Mouse (Mus musculus) left cerebral cortex, postnatal 10 days (tissue): ENCODE data around the gene Fgf18. TPM values are rescaled to one million over a fixed set of nuclear protein-coding genes. Genes with fewer than 3 reads are reported as not detected.

Experiments
- DNase-seq, 2 experiments: peaks; one replicate each; pipeline ENCODE4 v3.0.0; 2021 to 2022; ENCODE audit warnings: low spot score in 2 of 2, mixed read lengths in 1 of 2; ENCODE audit errors: extremely low spot score in 1 of 2
- intact Hi-C: fragments of 180-260 bp; cut with DNase I; formaldehyde crosslinking; loops from one replicate; pipeline ENCODE4 v1.15.1; 2025
- total RNA-seq, 2 experiments: library from RNA; stranded (reverse); gene quantifications; 2 replicates each; pipeline ENCODE4 v1.2.3; 2021

Fgf18 gene
- 1 to 10 TPM; 5.8 to 7.0 TPM for total RNA-seq

- intact Hi-C loops = loop anchor here (5.0 kb wide), 2 partner anchors 430 to 965 kb away; no protein-coding TSS in a partner anchor
- peak; percentile 11 to 64 for DNase-seq
Observed at GRCm38 (mm10) chr11:33147171-33147571, at the start of gene Fgf18. TSS of gene Fgf18 (minus strand) at chr11:33147400.

GRCm38 (mm10) chr11:33196447-33197132, 49.4 kb upstream of the Fgf18 start:
- intact Hi-C loops = no loop called here
- no peak for DNase-seq

GRCm38 (mm10) chr11:33195531-33196446, 48.6 kb upstream of the Fgf18 start:
- intact Hi-C loops = no loop called here
- DNase-seq = no peak

DNA sequence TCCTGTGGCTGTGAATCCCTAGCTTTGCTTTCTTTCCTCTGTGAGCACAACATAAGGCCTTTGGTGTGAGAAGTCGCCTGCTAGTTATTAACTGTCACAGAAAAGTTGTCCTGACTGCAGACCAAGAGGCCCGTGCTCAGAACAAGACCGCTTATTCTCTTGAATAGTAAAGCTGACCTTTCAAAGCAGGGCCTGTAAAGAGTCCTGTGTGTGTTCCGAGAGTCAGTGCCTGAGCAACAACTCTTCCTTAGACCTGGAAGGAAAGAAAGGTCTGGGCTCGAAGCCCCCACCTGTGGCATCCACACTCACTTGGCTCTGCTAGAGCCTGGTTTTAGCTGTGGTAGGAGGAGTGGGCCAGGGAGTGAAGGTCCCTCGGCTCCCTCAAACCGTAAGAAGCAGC, 47.9 kb upstream of the Fgf18 start:
- intact Hi-C loops = no loop called here
- no peak for DNase-seq

- no peak for DNase-seq
- intact Hi-C loops = no loop called here
Observed at GRCm38 (mm10) chr11:33193695-33194094, 46.5 kb upstream of the Fgf18 start.

DNA sequence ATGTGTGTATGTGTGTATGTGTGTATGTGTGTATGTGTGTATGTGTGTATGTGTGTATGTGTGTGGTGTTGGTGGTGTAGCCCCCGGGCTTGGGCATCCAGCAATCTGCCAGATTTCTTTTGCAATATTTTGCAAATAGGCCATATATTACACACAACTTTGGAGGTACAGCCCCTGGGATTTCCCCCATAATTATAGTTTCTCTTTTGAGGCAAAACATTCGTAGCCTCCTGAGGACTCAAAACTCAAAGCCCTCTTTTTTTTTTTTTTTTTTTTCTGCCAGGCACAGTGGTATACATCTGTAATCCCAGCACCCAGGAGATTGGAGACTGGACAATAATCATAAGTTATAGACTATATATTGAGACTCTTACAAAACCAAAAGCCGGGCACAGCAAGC, 34.6 kb upstream of the Fgf18 start:
- intact Hi-C loops = no loop called here
- no peak for DNase-seq

- no peak for DNase-seq
- intact Hi-C loops = no loop called here
Observed at GRCm38 (mm10) chr11:33180701-33181116, 33.5 kb upstream of the Fgf18 start.

- intact Hi-C loops = loop anchor here (5.0 to 10.0 kb wide), 5 partner anchors 117 to 735 kb away; no protein-coding TSS in a partner anchor
Observed at GRCm38 (mm10) chr11:33179802-33180201, 32.6 kb upstream of the Fgf18 start.

DNA sequence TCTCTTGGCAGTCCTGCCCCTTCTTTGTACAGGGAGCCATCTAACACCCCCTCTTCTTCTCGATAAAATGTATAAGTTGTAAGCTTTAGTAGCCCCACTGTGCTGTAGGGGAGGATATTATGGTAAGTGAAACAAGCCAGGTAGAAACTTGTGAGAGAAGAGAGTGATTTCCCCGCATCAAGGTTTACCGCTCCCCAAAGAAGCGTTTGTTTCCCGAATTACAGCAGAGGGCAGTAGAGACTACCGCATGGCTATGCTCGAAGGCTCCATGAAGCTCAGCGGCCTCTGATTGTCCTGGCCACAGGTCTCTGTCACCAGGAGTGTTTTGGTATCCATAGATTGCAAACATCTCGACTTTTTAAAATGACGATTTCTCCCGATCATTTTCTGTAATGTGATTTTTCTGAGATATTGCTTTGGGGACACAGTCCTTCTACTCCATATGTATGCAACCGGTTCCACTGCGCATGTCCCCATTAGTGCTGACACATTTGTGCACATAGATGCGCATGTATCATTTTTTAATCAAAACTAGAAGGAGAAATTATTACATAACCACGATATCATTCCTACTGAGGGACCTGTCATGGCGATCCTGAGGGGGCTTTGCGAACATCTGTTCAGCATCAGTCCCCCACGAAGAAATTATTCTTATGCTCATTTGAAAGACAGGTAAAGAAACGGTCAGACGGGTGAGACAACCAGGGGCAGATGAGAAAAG, 29.5 kb upstream of the Fgf18 start:
- DNase-seq = peak; percentile 20 to 46
- intact Hi-C loops = loop anchor here (2.0 to 10.0 kb wide), 6 partner anchors 121 to 738 kb away; no protein-coding TSS in a partner anchor

More at GRCm38 (mm10) chr11:33179802-33180201, 32.6 kb upstream of the Fgf18 start:
- no peak for DNase-seq

GRCm38 (mm10) chr11:33175768-33176167, 28.6 kb upstream of the Fgf18 start:
- intact Hi-C loops = loop anchor here (2.0 to 10.0 kb wide), 6 partner anchors 122 to 739 kb away; no protein-coding TSS in a partner anchor

DNA sequence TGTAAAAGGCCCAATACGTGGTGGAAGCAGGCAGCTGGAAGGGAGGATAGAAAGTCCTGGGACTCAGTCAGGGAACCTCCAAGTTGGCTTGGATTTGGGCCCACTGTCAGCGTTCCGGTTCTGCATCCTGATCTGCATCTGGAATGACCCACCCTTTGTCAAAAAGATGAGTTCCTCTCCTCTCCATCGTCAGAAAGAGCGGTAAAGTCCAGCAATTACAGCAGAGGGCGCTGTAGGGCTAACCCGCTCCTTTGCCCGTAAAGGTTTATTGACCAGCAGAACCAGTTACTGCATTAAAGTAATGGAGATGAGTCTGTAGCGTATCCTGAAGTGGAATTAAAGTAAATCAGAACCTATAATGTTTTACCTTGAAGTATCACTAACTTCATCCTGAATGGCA, 23.3 kb upstream of the Fgf18 start:
- DNase-seq = peak in 1 of 2 experiments; percentile 42
- intact Hi-C loops = loop anchor here (10.0 kb wide), 2 partner anchors 264 to 744 kb away; no protein-coding TSS in a partner anchor

More at GRCm38 (mm10) chr11:33175768-33176167, 28.6 kb upstream of the Fgf18 start:
- no peak for DNase-seq

DNA sequence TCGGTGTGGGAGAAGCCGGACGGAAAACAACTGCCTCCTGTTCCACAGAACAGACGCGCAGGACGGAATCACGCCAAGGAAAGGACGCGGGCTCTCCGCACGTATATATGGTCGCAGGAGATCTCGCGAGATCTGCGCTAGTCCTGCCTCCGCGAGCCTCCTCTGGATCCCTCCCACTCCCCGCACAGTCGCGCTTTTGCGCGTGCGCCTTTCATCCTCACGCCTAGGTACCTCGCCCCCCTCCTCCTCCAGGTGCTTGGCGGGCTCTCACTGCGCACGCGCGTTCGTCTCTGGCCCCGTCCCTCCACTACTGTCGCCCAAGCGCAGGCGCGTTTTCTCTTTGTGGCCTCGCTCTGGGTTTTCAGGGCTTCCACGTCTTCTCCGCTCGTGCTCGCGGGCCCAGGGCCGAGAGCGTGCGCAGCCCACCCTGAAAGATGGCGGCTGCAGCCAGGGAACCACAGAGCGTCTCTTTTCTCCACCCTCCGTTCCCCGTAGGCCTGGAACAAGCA, 15.9 kb upstream of the Fgf18 start, which contains the start of gene Npm1:
Npm1 (minus strand) TSS at position 209 of the 509 bp plus-strand sequence.
- DNase-seq = peak; percentile 99 to 100
- intact Hi-C loops = no loop called here

DNA sequence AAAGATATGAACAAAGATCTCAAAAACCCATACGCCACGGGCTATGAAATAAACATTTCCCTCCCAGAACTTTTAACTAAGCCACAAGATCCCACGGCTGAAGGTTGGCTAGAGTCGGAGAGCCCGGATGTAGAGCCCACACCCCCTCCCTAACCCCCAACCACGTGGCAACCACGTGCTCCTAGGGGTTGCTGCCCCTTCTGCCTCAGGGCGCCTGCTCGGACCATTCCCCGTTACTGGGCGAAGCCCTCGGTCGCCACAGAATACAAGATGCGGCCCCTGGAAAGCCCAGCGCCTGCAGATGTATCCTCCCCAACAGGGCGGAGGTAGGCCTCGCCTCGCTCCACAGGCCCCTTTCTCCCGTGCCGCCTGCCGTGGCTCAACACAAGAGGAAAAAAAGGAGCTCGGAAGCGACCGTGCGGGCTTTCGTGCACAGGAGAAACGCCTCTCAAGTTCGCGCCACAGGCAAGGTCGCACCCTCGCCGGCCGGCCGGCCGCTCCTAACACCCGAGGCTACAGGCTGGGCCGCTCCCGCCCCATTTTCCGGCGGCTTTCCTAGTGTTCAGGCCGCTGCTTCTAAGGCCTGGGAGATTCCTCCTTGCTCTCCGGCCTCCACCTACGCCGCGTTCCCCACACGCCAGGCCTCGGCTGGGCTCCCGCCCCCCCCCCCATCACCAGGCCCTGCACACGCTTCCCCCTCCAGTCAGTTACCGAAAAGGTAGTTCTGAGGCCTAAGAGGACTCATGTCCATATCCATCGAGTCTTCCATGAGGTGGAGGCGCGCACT, 15.2 kb upstream of the Fgf18 start:
- peak; percentile 63 to 87 for DNase-seq
- intact Hi-C loops = no loop called here

- intact Hi-C loops = no loop called here
- no peak for DNase-seq
Observed at GRCm38 (mm10) chr11:33159741-33160140, 12.5 kb upstream of the Fgf18 start.

DNA sequence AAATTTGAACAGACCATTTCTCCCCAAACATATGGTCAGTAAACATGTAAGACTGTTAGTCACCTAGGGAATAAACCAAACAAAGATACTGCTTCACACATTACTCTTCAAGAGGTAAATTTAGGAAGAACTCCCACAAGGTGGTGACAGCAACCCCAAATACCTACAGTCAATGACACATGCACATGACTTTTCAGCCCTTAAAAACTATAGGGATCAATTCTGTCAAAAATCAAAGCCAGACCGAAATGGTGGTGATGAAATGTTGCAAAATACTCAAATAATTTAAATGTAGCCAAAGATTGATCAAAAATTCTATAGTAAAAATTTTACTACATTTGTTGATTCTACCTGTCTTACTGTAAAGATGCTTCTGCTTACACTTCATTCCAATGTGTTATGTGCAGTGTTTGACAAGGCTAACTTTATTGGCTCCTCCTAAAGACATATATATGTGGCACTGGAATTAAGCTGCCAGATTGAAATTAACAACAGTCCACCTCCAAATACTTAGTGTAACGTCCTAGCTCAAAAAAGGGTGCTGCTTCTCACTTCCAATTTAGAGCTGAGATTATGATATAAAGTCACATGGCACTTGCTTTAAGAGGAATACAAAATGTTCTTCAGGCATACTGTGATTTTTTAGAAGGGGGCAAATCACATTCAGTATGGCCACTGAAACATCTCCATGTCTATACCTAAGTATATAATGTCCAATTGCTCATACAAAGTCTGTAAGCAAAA, 10.4 kb upstream of the Fgf18 start:
- intact Hi-C loops = no loop called here
- DNase-seq = no peak

DNA sequence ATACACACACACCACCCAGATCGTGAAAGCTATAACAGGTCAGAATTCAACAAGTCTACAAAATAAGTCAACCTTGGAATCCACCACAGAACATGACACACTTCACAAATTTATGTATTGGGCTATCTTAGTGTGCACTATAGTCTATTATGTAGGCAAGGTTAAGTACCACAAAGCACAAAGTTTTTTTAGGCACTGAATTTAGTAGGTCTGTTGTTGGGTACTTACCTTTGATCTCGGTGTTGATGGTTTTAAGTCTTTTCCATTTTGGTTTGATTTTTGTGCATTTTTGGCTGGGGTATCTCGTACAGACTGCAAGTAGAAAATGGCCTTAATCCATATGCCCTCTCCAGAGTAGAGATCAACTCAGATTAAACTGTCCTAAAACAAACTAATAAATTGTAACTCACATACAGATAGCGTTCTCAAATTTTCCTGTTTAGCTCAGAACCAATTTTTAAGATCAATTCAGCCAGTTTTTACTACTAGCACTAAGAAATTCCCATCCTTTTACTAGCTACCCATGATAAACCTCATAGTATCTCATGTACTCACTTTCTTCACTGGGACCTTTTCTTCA, 9.3 kb upstream of the Fgf18 start:
- intact Hi-C loops = no loop called here
- no peak for DNase-seq

DNA sequence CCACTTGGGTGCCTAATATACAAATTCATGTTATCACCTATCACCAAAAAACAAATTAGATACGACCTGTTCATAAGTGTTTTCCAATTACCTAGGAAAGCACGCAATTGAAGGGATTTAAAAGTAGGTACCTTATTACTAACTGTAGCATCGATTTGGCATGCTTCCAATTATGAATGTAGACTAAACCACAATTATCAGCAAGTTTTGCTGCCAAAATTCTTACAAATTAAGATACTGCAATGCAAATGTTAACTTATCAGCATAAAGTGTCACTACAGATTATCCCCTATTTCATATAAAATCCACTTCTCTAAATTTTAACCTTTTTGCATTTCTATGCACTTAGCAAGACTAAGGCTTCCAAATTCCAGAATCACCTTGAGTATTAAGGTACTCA, 7.3 kb upstream of the Fgf18 start:
- intact Hi-C loops = no loop called here
- no peak for DNase-seq
